Mouse (Mus musculus): ENCODE data around the gene Ankrd40. TPM values are rescaled to one million over a fixed set of nuclear protein-coding genes. Genes with fewer than 3 reads are reported as not detected.

Ankrd40 gene
- polyA plus RNA-seq, 1 experiment from 2014 or later: 28.7 TPM

- Histone ChIP-seq H3K9ac (no peak overlapping the region), H3K4me1 (0 out of 2 replicates have a peak, but pooled peaks cover 10% of the 10 kb centered on the region), H3K27ac (no peak overlapping the region), H3K27me3 (no peaks in the 10 kb centered on the region; the same call in 1 of the 2 replicates), H3K4me3 (no peak overlapping the region), H3K9me3 (replicated peaks) (no peaks in the 10 kb centered on the region), H3K36me3 (no peaks in the 10 kb centered on the region), H3K4me2 (replicated peaks) (no peak overlapping the region)
- 84% methylated on average over 6 of the region's 6 CpGs for WGBS
- no peak for ATAC-seq (ENCODE audit: low FRiP score)
Measured at GRCm38 (mm10) chr11:94369981-94370380, 42.2 kb downstream of the Ankrd40 start.

- no peak overlapping the region for H3K4me3 ChIP-seq
- H3K4me1 ChIP-seq: 0 out of 2 replicates have a peak, but pooled peaks cover 10% of the 10 kb centered on the region
- no peak for ATAC-seq (ENCODE audit: low FRiP score)
- no peaks in the 10 kb centered on the region for H3K36me3 ChIP-seq
- 38% methylated on average over 5 of the region's 5 CpGs for WGBS
- H3K27ac ChIP-seq: no peak overlapping the region
- H3K27me3 ChIP-seq: no peaks in the 10 kb centered on the region; the same call in 1 of the 2 replicates
- H3K9me3 ChIP-seq (replicated peaks): no peaks in the 10 kb centered on the region
- H3K9ac ChIP-seq: no peak overlapping the region
- H3K4me2 ChIP-seq (replicated peaks): no peak overlapping the region
Measured at GRCm38 (mm10) chr11:94370809-94371208, 43.0 kb downstream of the Ankrd40 start.

GRCm38 (mm10) chr11:94374276-94374948 is 46.6 kb downstream of the Ankrd40 start:
- Histone ChIP-seq H3K4me1 (peaks cover 10% of the 10 kb centered on the region; the same call in 1 of the 2 replicates), H3K27ac (no peak overlapping the region), H3K4me2 (replicated peaks) (no peak overlapping the region), H3K36me3 (no peaks in the 10 kb centered on the region), H3K9me3 (replicated peaks) (no peaks in the 10 kb centered on the region), H3K27me3 (no peaks in the 10 kb centered on the region; the same call in 1 of the 2 replicates), H3K4me3 (no peak overlapping the region), H3K9ac (no peak overlapping the region)
- WGBS: 89% methylated on average over 13 of the region's 13 CpGs
- ATAC-seq (ENCODE audit: low FRiP score): no peak

- WGBS: 17% methylated on average over 2 of the region's 2 CpGs
- H3K4me3 ChIP-seq: no peak overlapping the region
Measured at GRCm38 (mm10) chr11:94379061-94379460, 51.3 kb downstream of the Ankrd40 start.

GRCm38 (mm10) chr11:94379736-94380135 is 51.9 kb downstream of the Ankrd40 start:
- WGBS: 79% methylated on average over 8 of the region's 8 CpGs
- ATAC-seq (ENCODE audit: low FRiP score): no peak
- no peak overlapping the region for H3K9ac ChIP-seq
- H3K9me3 ChIP-seq (replicated peaks): no peaks in the 10 kb centered on the region
- no peak overlapping the region for H3K4me3 ChIP-seq
- no peak overlapping the region for H3K27ac ChIP-seq
- no peaks in the 10 kb centered on the region for H3K27me3 ChIP-seq
- H3K36me3 ChIP-seq: no peaks in the 10 kb centered on the region
- H3K4me2 ChIP-seq (replicated peaks): no peak overlapping the region
- no peaks in the 10 kb centered on the region; the same call in 1 of the 2 replicates for H3K4me1 ChIP-seq

More at GRCm38 (mm10) chr11:94379061-94379460, 51.3 kb downstream of the Ankrd40 start:
- Histone ChIP-seq H3K27me3 (no peaks in the 10 kb centered on the region), H3K27ac (no peak overlapping the region), H3K9me3 (replicated peaks) (no peaks in the 10 kb centered on the region), H3K9ac (no peak overlapping the region), H3K4me1 (no peaks in the 10 kb centered on the region; the same call in 1 of the 2 replicates), H3K4me2 (replicated peaks) (no peak overlapping the region), H3K36me3 (no peaks in the 10 kb centered on the region)
- no peak for ATAC-seq (ENCODE audit: low FRiP score)

- ATAC-seq (ENCODE audit: low FRiP score): peak; percentile 81
- H3K4me3 ChIP-seq: no peak overlapping the region
- no peaks in the 10 kb centered on the region for H3K9me3 ChIP-seq (replicated peaks)
- 0 out of 2 replicates have a peak overlapping the region, but pooled peaks have one; percentile 18 for H3K27ac ChIP-seq
- peaks cover 17% of the 10 kb centered on the region for H3K4me1 ChIP-seq
- WGBS: 18% methylated on average over 12 of the region's 12 CpGs
- H3K9ac ChIP-seq: 0 out of 2 replicates have a peak overlapping the region, but pooled peaks have one; percentile 15
- no peaks in the 10 kb centered on the region for H3K36me3 ChIP-seq
- peak overlapping the region; percentile 23; the same call in 1 of the 2 replicates for H3K4me2 ChIP-seq (replicated peaks)
- peaks cover under 1% of the 10 kb centered on the region; the same call in 1 of the 2 replicates for H3K27me3 ChIP-seq
Measured at GRCm38 (mm10) chr11:94385977-94386771, 58.4 kb downstream of the Ankrd40 start.

DNA sequence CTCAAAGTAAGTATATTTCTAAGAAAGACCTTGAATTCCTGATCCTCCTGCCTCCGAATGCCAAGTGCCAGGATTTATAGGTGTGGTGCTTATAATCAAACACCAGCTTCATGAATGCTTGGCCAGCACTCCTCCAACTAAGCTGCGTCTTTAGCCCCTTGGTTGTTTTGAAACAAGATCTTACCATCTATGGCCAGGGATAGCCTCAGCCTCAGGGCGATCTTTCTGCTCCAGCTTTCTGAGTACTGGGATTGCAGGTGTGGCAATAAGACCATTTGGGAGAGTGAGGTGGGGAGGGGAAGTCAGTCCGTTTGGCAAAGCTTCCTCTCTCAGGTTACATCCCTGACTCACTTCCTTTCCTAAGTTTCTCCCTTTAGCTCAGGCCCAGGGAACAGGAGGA is 60.0 kb downstream of the Ankrd40 start:
- ATAC-seq (ENCODE audit: low FRiP score): no peak
- no peak overlapping the region for H3K4me3 ChIP-seq
- 80% methylated on average over 4 of the region's 4 CpGs for WGBS
- no peaks in the 10 kb centered on the region for H3K36me3 ChIP-seq
- H3K27me3 ChIP-seq: peaks cover 16% of the 10 kb centered on the region
- H3K4me2 ChIP-seq (replicated peaks): no peak overlapping the region
- H3K4me1 ChIP-seq: peaks cover 23% of the 10 kb centered on the region
- H3K9ac ChIP-seq: no peak overlapping the region
- H3K27ac ChIP-seq: no peak overlapping the region
- no peaks in the 10 kb centered on the region for H3K9me3 ChIP-seq (replicated peaks)

- 78% methylated on average over 4 of the region's 4 CpGs for WGBS
Measured at GRCm38 (mm10) chr11:94389021-94389420, 61.2 kb downstream of the Ankrd40 start.

DNA sequence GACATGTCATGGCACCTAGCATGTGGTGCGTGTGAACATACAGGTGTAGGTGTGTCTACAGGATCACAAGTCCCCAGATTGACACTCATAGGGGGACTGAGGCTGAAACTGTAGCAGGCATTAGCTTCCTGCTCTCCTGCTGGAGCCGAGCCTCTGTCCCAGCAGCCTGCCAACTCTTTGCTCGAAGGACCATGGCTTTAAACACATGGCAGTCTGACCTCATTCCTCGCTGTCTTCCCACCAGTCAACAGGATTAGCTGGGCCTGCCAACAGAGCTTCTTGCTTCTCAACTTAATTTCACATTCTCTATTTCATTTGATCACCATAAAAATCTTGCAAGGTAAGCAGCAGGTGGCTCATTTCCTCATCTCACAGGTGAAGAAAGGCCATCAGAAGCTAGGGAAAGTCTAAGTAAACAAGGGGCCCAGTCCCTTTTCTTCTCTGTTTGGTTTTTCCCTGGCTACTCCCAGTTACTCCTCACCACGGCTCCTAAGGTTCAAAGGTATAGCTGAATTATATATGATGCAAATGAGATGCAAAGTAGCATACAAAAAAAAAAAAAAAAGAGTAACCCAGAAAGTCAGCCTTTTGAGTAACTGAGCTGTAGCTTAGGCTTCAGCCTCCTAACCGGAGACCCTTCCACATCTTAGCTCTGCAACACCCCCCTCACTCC is 62.1 kb downstream of the Ankrd40 start:
- Histone ChIP-seq H3K4me2 (replicated peaks) (no peak overlapping the region), H3K27ac (no peak overlapping the region), H3K36me3 (no peaks in the 10 kb centered on the region), H3K4me3 (no peak overlapping the region), H3K4me1 (peaks cover 25% of the 10 kb centered on the region), H3K9ac (no peak overlapping the region), H3K27me3 (peaks cover 30% of the 10 kb centered on the region), H3K9me3 (replicated peaks) (no peaks in the 10 kb centered on the region)
- no peak for ATAC-seq (ENCODE audit: low FRiP score)
- 82% methylated on average over 6 of the region's 6 CpGs for WGBS

More at GRCm38 (mm10) chr11:94389021-94389420, 61.2 kb downstream of the Ankrd40 start:
- Histone ChIP-seq H3K27me3 (peaks cover 26% of the 10 kb centered on the region), H3K4me1 (peaks cover 25% of the 10 kb centered on the region), H3K4me2 (replicated peaks) (no peak overlapping the region), H3K4me3 (no peak overlapping the region), H3K9me3 (replicated peaks) (no peaks in the 10 kb centered on the region), H3K27ac (no peak overlapping the region), H3K9ac (no peak overlapping the region), H3K36me3 (no peaks in the 10 kb centered on the region)
- no peak for ATAC-seq (ENCODE audit: low FRiP score)

- H3K4me2 ChIP-seq (replicated peaks): no peak overlapping the region
- no peaks in the 10 kb centered on the region for H3K36me3 ChIP-seq
- no peaks in the 10 kb centered on the region for H3K9me3 ChIP-seq (replicated peaks)
- H3K4me1 ChIP-seq: peaks cover 19% of the 10 kb centered on the region
- WGBS: 85% methylated on average over 6 of the region's 6 CpGs
- ATAC-seq (ENCODE audit: low FRiP score): no peak
- peaks cover 30% of the 10 kb centered on the region for H3K27me3 ChIP-seq
- H3K9ac ChIP-seq: no peak overlapping the region
- H3K27ac ChIP-seq: no peak overlapping the region
- H3K4me3 ChIP-seq: no peak overlapping the region
Measured at GRCm38 (mm10) chr11:94390825-94391224, 63.0 kb downstream of the Ankrd40 start.
